Mouse (Mus musculus) testis, adult 2 months (tissue): ENCODE results near the gene Vrk3. TPM values are rescaled to one million over a fixed set of nuclear protein-coding genes. Genes with fewer than 3 reads are reported as not detected.

Source experiments
- H3K27ac ChIP-seq: fragments of 200-500 bp; 2 replicates; pipeline ENCODE4 v1.5.1; 2012; ENCODE audit warnings: low read depth, low read length; ENCODE audit not compliant: control insufficient read depth, insufficient read depth
- H3K27me3 ChIP-seq: fragments of 200-500 bp; 2 replicates; pipeline ENCODE4 v1.6.1; 2012; ENCODE audit warnings: mild to moderate bottlenecking, low read length, moderate library complexity; ENCODE audit not compliant: control insufficient read depth, insufficient read depth
- H3K36me3 ChIP-seq: fragments of 200-500 bp; 2 replicates; pipeline ENCODE4 v1.6.1; 2012; ENCODE audit warnings: mild to moderate bottlenecking, low read length; ENCODE audit not compliant: control insufficient read depth, insufficient read depth
- H3K4me1 ChIP-seq: fragments of 200-500 bp; 2 replicates; pipeline ENCODE4 v1.6.1; 2012; ENCODE audit warnings: low read length; ENCODE audit not compliant: control insufficient read depth, insufficient read depth
- H3K4me3 ChIP-seq: fragments of 200-500 bp; 2 replicates; pipeline ENCODE4 v1.5.1; 2012; ENCODE audit warnings: low read depth, mild to moderate bottlenecking, low read length, moderate library complexity, mixed read lengths; ENCODE audit not compliant: control insufficient read depth
- CTCF ChIP-seq: fragments of 200-500 bp; IDR thresholded peaks from 2 replicates; pipeline ENCODE4 v1.5.1; 2012; ENCODE audit warnings: low read depth, mild to moderate bottlenecking, inconsistent platforms, low read length, moderate library complexity; ENCODE audit not compliant: control insufficient read depth, insufficient read depth, insufficient replicate concordance
- POLR2A ChIP-seq: fragments of 200-500 bp; IDR thresholded peaks from 2 replicates; pipeline ENCODE4 v1.6.1; 2012; ENCODE audit warnings: low read depth, mild to moderate bottlenecking, inconsistent platforms, low read length, moderate library complexity; ENCODE audit not compliant: control insufficient read depth
- polyA plus RNA-seq: library from polyadenylated mRNA; depleted of rRNA; stranded (reverse); fragments of >200 nt; gene quantifications from 2 replicates; pipeline ENCODE4 v1.2.3, GENCODE M21; 2012

Vrk3 gene
- polyA plus RNA-seq, 1 experiment, result 131 TPM

DNA sequence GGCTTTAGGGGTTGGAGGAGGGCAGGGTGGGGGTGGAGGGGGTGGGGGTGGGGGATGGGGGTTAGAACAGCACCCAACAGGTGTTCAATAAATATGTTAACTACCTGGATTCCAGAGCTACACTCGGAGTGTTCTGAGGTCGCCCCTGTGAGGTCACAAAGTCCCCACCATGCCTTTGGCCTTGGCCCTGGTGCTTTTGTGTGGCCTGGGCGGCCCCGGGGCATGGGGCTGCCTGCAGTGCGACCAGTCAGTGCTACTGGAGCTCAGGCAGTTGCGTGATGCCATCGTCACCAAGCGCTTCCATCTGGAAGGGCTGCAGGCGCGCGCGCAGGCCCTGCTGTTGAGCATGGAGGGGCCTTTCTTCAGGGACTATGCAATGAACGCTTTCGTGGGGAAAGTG is 39.6 kb upstream of the Vrk3 start, which contains the start of gene Izumo2:
Izumo2 (plus strand) TSS at position 169 of the 400 bp plus-strand sequence.
- Histone ChIP-seq H3K4me3 (peak within 1 kb of the TSS; percentile 79), H3K36me3 (no peaks in the 10 kb centered on the region), H3K27ac (0 out of 2 replicates have a peak within 1 kb of the TSS, but pooled peaks have one; percentile 14), H3K4me1 (peaks cover 4% of the 10 kb centered on the region), H3K27me3 (no peaks in the 10 kb centered on the region)
- TF ChIP-seq CTCF (no peak), POLR2A (peak; percentile 56; the same call in 1 of the 2 replicates)

GRCm38 (mm10) chr7:44709881-44710280 is 38.3 kb upstream of the Vrk3 start:
- peak overlapping the region; percentile 67 for H3K4me3 ChIP-seq
- peaks cover 4% of the 10 kb centered on the region for H3K4me1 ChIP-seq
- TF ChIP-seq CTCF, result no peak
- TF ChIP-seq POLR2A, result no peak

DNA sequence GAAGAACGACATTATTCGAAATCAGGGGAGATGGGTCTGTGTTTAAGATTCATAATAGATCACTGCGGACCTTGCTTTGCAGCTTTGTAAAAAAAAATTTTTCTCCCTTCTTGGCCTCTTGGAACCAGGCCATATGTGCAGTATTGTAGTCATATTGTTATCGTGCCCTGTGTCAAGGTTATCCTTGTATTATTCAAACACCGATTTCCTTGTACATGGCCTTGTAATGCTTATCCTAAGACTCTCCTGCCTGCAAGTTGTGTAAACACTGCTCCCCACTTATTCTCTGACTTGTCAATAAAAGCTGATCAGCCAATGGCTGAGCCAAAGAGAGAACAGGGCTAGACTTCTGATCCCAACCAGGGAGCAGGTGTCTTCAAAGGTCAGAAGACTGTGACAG is 26.2 kb upstream of the Vrk3 start:
- H3K27me3 ChIP-seq, result no peaks in the 10 kb centered on the region
- H3K4me1 ChIP-seq, result peaks cover 4% of the 10 kb centered on the region; the same call in 1 of the 2 replicates
- H3K4me3 ChIP-seq, result no peak overlapping the region
- no peaks in the 10 kb centered on the region for H3K36me3 ChIP-seq
- no peak overlapping the region for H3K27ac ChIP-seq
- TF ChIP-seq POLR2A, result no peak
- TF ChIP-seq CTCF, result no peak

More at GRCm38 (mm10) chr7:44709881-44710280, 38.3 kb upstream of the Vrk3 start:
- Histone ChIP-seq H3K36me3 (no peaks in the 10 kb centered on the region), H3K27me3 (no peaks in the 10 kb centered on the region), H3K27ac (no peak overlapping the region)

GRCm38 (mm10) chr7:44724316-44724715 is 23.9 kb upstream of the Vrk3 start:
- H3K4me1 ChIP-seq, result peaks cover 4% of the 10 kb centered on the region; the same call in 1 of the 2 replicates
- H3K4me3 ChIP-seq, result no peak overlapping the region
- H3K27me3 ChIP-seq, result no peaks in the 10 kb centered on the region
- TF ChIP-seq CTCF (no peak), POLR2A (no peak)
- H3K36me3 ChIP-seq, result no peaks in the 10 kb centered on the region
- no peak overlapping the region for H3K27ac ChIP-seq

GRCm38 (mm10) chr7:44726343-44726742 is 21.9 kb upstream of the Vrk3 start:
- Histone ChIP-seq H3K4me1 (0 out of 2 replicates have a peak, but pooled peaks cover 2% of the 10 kb centered on the region), H3K27me3 (no peaks in the 10 kb centered on the region), H3K36me3 (no peaks in the 10 kb centered on the region), H3K27ac (no peak overlapping the region), H3K4me3 (no peak overlapping the region)
- TF ChIP-seq POLR2A (no peak), CTCF (no peak)

DNA sequence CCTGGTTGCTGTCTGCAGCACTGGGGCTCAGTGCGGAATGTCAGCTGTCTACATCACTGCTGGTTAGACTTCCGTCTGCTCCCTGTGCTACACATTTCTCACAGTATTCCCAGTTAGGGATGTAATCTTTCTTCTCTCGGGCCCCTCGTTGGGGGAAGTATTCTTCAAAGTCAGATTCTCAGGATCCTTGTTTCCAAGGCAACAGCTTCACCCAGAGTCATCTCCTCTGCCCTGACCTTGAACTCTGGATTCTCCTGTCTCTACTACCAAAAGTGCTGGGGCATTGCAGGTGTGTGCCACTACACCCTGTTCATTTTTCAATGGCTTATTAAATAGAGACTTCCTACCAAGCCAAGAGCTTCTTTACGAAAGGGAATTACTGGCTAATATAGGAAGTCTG is 21.1 kb upstream of the Vrk3 start:
- Histone ChIP-seq H3K27ac (no peak overlapping the region), H3K4me1 (0 out of 2 replicates have a peak, but pooled peaks cover 2% of the 10 kb centered on the region), H3K27me3 (no peaks in the 10 kb centered on the region), H3K36me3 (no peaks in the 10 kb centered on the region), H3K4me3 (no peak overlapping the region)
- TF ChIP-seq POLR2A, result no peak
- no peak for TF ChIP-seq CTCF

DNA sequence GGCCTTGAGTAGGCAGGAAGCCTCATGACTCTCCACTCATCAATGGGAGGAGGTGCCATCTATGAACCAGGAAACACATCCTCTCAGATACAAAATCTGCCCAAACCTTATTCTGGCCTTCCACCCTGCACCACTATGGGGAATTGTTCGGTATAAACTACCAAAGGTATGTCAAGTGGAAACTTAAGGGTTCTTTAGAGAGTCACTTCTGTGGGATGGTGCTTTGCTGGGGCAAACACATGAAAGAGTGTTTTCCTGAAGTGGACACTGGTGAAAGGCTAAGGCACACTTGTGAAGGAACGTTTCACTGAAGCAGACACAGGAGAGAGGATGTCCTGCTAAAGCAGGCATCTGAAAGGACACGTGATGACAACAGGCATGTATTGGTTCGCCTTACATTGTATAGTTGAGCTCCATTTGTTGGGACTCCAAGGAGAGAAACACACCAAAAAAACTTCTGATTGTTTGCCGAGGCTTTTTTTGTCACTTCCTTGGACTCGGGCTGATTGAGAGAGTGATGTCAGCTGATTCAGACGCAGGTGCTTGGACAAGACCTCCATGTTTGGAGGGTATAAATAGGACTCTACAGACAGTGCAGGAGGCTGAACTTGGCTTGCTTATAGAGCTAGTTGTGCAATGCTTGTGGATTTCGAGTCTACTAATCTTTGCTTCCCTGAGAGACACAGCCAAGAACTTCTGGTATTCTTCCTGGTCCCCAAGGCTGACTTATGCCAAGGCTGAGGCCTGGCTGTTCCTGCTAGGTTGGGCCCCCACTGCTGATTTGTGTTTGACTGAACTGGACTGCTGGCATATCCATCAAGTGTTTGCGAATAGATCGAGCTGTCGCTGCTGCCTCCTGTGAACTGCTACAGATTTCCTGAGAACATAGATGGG is 19.9 kb upstream of the Vrk3 start:
- Histone ChIP-seq H3K4me1 (0 out of 2 replicates have a peak, but pooled peaks cover 2% of the 10 kb centered on the region), H3K4me3 (no peak overlapping the region), H3K27me3 (no peaks in the 10 kb centered on the region), H3K27ac (no peak overlapping the region), H3K36me3 (no peaks in the 10 kb centered on the region)
- TF ChIP-seq POLR2A, result no peak

DNA sequence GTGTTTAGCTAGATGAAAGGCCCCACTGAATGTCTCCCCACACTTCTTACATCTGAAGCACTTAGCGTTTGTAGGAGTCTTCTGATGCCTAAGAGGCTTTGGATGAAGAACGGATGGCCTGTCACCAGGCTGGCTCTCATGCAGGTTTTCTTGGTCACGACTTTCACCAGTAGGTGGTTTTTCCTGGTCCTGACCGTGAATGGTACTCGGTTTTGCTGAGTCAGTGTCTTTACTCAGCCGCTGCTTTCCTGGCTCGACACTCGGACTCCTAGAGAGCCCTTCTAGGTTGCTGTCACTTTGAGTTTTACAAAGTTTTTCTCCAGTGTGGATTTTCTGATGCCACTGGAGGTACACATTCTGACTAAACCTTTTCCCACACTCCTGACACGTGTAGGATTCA is 14.5 kb upstream of the Vrk3 start:
- Histone ChIP-seq H3K27ac (no peak overlapping the region), H3K27me3 (no peaks in the 10 kb centered on the region), H3K4me3 (no peak overlapping the region), H3K36me3 (no peaks in the 10 kb centered on the region; the same call in none of the 2 replicates), H3K4me1 (no peaks in the 10 kb centered on the region)
- TF ChIP-seq CTCF, result no peak
- no peak for TF ChIP-seq POLR2A
